ENCODE assay signal across 8 mouse cellular contexts in genomic region chr4:152088556-152089120, GRCm38 (mm10). TPM values are rescaled to one million over a fixed set of nuclear protein-coding genes. Genes with fewer than 3 reads are reported as not detected.
DNase-seq lines count a peak whose midpoint lies in the region; ATAC-seq and TF ChIP-seq lines count a peak whose summit lies in the region.

No protein-coding gene starts in this region.

- no peak for DNase-seq in heart, embryonic 10.5 days (ENCODE audit: low spot score)
- DNase-seq in layer of hippocampus, adult 2 months (ENCODE audit: low spot score in 2 of 2), result peak; percentile 90 to 92
- DNase-seq in gastrocnemius, postnatal 14 days, result no peak
- no peak for DNase-seq in cerebellum, adult 2 months

- no peaks in the 10 kb centered on the region for H3K9me3 ChIP-seq in heart, embryonic 10.5 days
- H3K9me3 ChIP-seq in heart, embryonic 11.5 days (replicated peaks; ENCODE audit: control insufficient read depth, low read length), result no peaks in the 10 kb centered on the region
- H3K9me3 ChIP-seq in embryonic facial prominence, embryonic 13.5 days, result no peaks in the 10 kb centered on the region
- no peaks in the 10 kb centered on the region for H3K9me3 ChIP-seq in midbrain, embryonic 13.5 days

- H3K4me3 ChIP-seq in heart, embryonic 10.5 days, result 0 out of 2 replicates have a peak overlapping the region, but pooled peaks have one; percentile 3
- no peak overlapping the region; the same call in 1 of the 2 replicates for H3K4me3 ChIP-seq in heart, embryonic 11.5 days (ENCODE audit: low read depth, low read length)
- H3K4me3 ChIP-seq in embryonic facial prominence, embryonic 13.5 days, result peak overlapping the region; percentile 88
- peak overlapping the region; percentile 88 for H3K4me3 ChIP-seq in layer of hippocampus, adult 2 months
- no peak overlapping the region for H3K4me3 ChIP-seq in midbrain, embryonic 13.5 days (replicated peaks)
- no peak overlapping the region for H3K4me3 ChIP-seq in cerebellum, adult 2 months (replicated peaks; ENCODE audit: insufficient read depth, low read depth, low read length)

- 0 out of 2 replicates have a peak, but pooled peaks cover 2% of the 10 kb centered on the region for H3K36me3 ChIP-seq in heart, embryonic 10.5 days
- no peaks in the 10 kb centered on the region for H3K36me3 ChIP-seq in heart, embryonic 11.5 days (ENCODE audit: control insufficient read depth, insufficient read depth, low read length)
- peaks cover 23% of the 10 kb centered on the region; the same call in 1 of the 2 replicates for H3K36me3 ChIP-seq in embryonic facial prominence, embryonic 13.5 days
- no peaks in the 10 kb centered on the region for H3K36me3 ChIP-seq in midbrain, embryonic 13.5 days

- WGBS in heart, embryonic 10.5 days, result 60% methylated on average over 8 of the region's 8 CpGs
- WGBS in heart, embryonic 11.5 days (ENCODE audit: insufficient replicate concordance), result 57% methylated on average over 8 of the region's 8 CpGs
- WGBS in embryonic facial prominence, embryonic 13.5 days, result 47% methylated on average over 8 of the region's 8 CpGs
- WGBS in midbrain, embryonic 13.5 days, result 40% methylated on average over 8 of the region's 8 CpGs
- 29% methylated on average over 8 of the region's 8 CpGs for WGBS in cerebellum, adult 2 months

- intact Hi-C loops in gastrocnemius, postnatal 14 days (cut with DNase I; ENCODE audit: low total_unique reads), result no loop called here

- TF ChIP-seq CTCF in layer of hippocampus, adult 2 months (conservative IDR thresholded peaks at IDR 0.05), result no peak
- TF ChIP-seq CTCF in cerebellum, adult 2 months (IDR thresholded peaks at IDR 0.05; ENCODE audit: borderline replicate concordance, insufficient read depth, low read depth, low read length), result no peak

- H3K27me3 ChIP-seq in heart, embryonic 10.5 days (ENCODE audit: insufficient read depth, poor library complexity, severe bottlenecking), result peaks cover 33% of the 10 kb centered on the region
- peaks cover 3% of the 10 kb centered on the region; the same call in 1 of the 2 replicates for H3K27me3 ChIP-seq in heart, embryonic 11.5 days (ENCODE audit: control insufficient read depth, insufficient read depth, low read length)
- H3K27me3 ChIP-seq in embryonic facial prominence, embryonic 13.5 days, result no peaks in the 10 kb centered on the region
- H3K27me3 ChIP-seq in midbrain, embryonic 13.5 days, result peaks cover 9% of the 10 kb centered on the region; the same call in 1 of the 2 replicates
- H3K27me3 ChIP-seq in cerebellum, adult 2 months (ENCODE audit: control insufficient read depth, insufficient read depth, low read length), result no peaks in the 10 kb centered on the region; the same call in 1 of the 2 replicates

- ATAC-seq in heart, embryonic 11.5 days (replicated peaks; ENCODE audit: insufficient number of reproducible peaks, low FRiP score, low TSS enrichment), result no peak
- ATAC-seq in embryonic facial prominence, embryonic 13.5 days (ENCODE audit: insufficient number of reproducible peaks, insufficient read depth, low FRiP score, low TSS enrichment, low read depth), result no peak
- ATAC-seq in midbrain, embryonic 13.5 days, result no peak
- no peak for ATAC-seq in CD4-positive, CD25-positive, alpha-beta regulatory T cell, adult 4 months

- no peak overlapping the region for H3K9ac ChIP-seq in heart, embryonic 11.5 days (ENCODE audit: low read depth, low read length)
- H3K9ac ChIP-seq in embryonic facial prominence, embryonic 13.5 days, result peak overlapping the region; percentile 92; the same call in 1 of the 2 replicates
- H3K9ac ChIP-seq in midbrain, embryonic 13.5 days (replicated peaks), result no peak overlapping the region

- TF ChIP-seq POLR2A in cerebellum, adult 2 months (IDR thresholded peaks at IDR 0.05; ENCODE audit: borderline replicate concordance, insufficient read depth, low read length), result no peak

- no peak overlapping the region for H3K27ac ChIP-seq in heart, embryonic 10.5 days
- H3K27ac ChIP-seq in heart, embryonic 11.5 days (ENCODE audit: low read depth, low read length), result no peak overlapping the region
- H3K27ac ChIP-seq in embryonic facial prominence, embryonic 13.5 days, result peak overlapping the region; percentile 45; the same call in 1 of the 2 replicates
- H3K27ac ChIP-seq in layer of hippocampus, adult 2 months, result peak overlapping the region; percentile 98
- no peak overlapping the region for H3K27ac ChIP-seq in midbrain, embryonic 13.5 days
- H3K27ac ChIP-seq in cerebellum, adult 2 months (ENCODE audit: insufficient read depth, low read length), result no peak overlapping the region

- no peak overlapping the region; the same call in 1 of the 2 replicates for H3K4me2 ChIP-seq in heart, embryonic 11.5 days
- H3K4me2 ChIP-seq in embryonic facial prominence, embryonic 13.5 days, result peak overlapping the region; percentile 88
- peak overlapping the region; percentile 81 for H3K4me2 ChIP-seq in midbrain, embryonic 13.5 days (replicated peaks)

- H3K4me1 ChIP-seq in heart, embryonic 10.5 days, result peaks cover 39% of the 10 kb centered on the region
- H3K4me1 ChIP-seq in heart, embryonic 11.5 days (ENCODE audit: control insufficient read depth, insufficient read depth, low read length), result peaks cover 18% of the 10 kb centered on the region
- H3K4me1 ChIP-seq in embryonic facial prominence, embryonic 13.5 days, result peaks cover 41% of the 10 kb centered on the region
- peaks cover 29% of the 10 kb centered on the region for H3K4me1 ChIP-seq in midbrain, embryonic 13.5 days (replicated peaks)
- no peaks in the 10 kb centered on the region; the same call in 1 of the 2 replicates for H3K4me1 ChIP-seq in cerebellum, adult 2 months (ENCODE audit: control insufficient read depth, insufficient read depth, low read length)

RNA-seq across cellular contexts. Expression of gene Plekhg5, which starts 16.3 kb away (rescaled TPM):
- polyA plus RNA-seq in heart, embryonic 10.5 days (2016; fragmentation: Nextera tagmentation; extraction: Ambion mirVana), result 10.1 and 10.2 TPM in 2 replicates
- polyA plus RNA-seq in heart, embryonic 11.5 days (2014; fragmentation: Nextera tagmentation; extraction: Ambion mirVana), result 6.6 and 7.0 TPM in 2 replicates
- polyA plus RNA-seq in embryonic facial prominence, embryonic 13.5 days (2015; fragmentation: Nextera tagmentation; extraction: Ambion mirVana), result 19.5 and 22.2 TPM in 2 replicates
- 100 to 1,000 TPM; 163 to 164 TPM for total RNA-seq in layer of hippocampus, adult 2 months (2021)
- polyA plus RNA-seq in midbrain, embryonic 13.5 days (2015; fragmentation: Nextera tagmentation; extraction: Ambion mirVana), result 8.4 and 8.5 TPM in 2 replicates
- 10 to 100 TPM; 11.2 to 17.1 TPM for total RNA-seq in gastrocnemius, postnatal 14 days (2021)
- polyA plus RNA-seq in cerebellum, adult 2 months (2012; rRNA removed), result 11.1 and 11.8 TPM in 2 replicates
- 1 to 10 TPM; 1.7 to 2.4 TPM for polyA plus RNA-seq in CD4-positive, CD25-positive, alpha-beta regulatory T cell, adult 4 months (2017; shearing (Covaris generic))

RNA-seq across cellular contexts. Expression of gene Tnfrsf25, which starts 27.1 kb away (rescaled TPM):
- polyA plus RNA-seq in heart, embryonic 10.5 days (2016; fragmentation: Nextera tagmentation; extraction: Ambion mirVana), result 0.90 and 1.3 TPM in 2 replicates
- 0.27 and 0.58 TPM in 2 replicates for polyA plus RNA-seq in heart, embryonic 11.5 days (2014; fragmentation: Nextera tagmentation; extraction: Ambion mirVana)
- polyA plus RNA-seq in embryonic facial prominence, embryonic 13.5 days (2015; fragmentation: Nextera tagmentation; extraction: Ambion mirVana), result 1.1 and 1.5 TPM in 2 replicates
- 10 to 100 TPM; 22.7 to 48.4 TPM for total RNA-seq in layer of hippocampus, adult 2 months (2021)
- 0.87 and 0.97 TPM in 2 replicates for polyA plus RNA-seq in midbrain, embryonic 13.5 days (2015; fragmentation: Nextera tagmentation; extraction: Ambion mirVana)
- total RNA-seq in gastrocnemius, postnatal 14 days (2021), result 1 to 10 TPM in 1 of 2 experiments, under 1 TPM in 1; 0.74 to 1.1 TPM
- 1.2 and 1.4 TPM in 2 replicates for polyA plus RNA-seq in cerebellum, adult 2 months (2012; rRNA removed)
- 100 to 1,000 TPM; 125 to 170 TPM for polyA plus RNA-seq in CD4-positive, CD25-positive, alpha-beta regulatory T cell, adult 4 months (2017; shearing (Covaris generic))

RNA-seq across cellular contexts. Expression of gene Nol9, which starts 49.5 kb away (rescaled TPM):
- polyA plus RNA-seq in heart, embryonic 10.5 days (2016; fragmentation: Nextera tagmentation; extraction: Ambion mirVana), result 26.5 and 36.9 TPM in 2 replicates
- polyA plus RNA-seq in heart, embryonic 11.5 days (2014; fragmentation: Nextera tagmentation; extraction: Ambion mirVana), result 18.0 and 19.0 TPM in 2 replicates
- 34.4 and 34.8 TPM in 2 replicates for polyA plus RNA-seq in embryonic facial prominence, embryonic 13.5 days (2015; fragmentation: Nextera tagmentation; extraction: Ambion mirVana)
- 10 to 100 TPM; 19.9 to 21.0 TPM for total RNA-seq in layer of hippocampus, adult 2 months (2021)
- polyA plus RNA-seq in midbrain, embryonic 13.5 days (2015; fragmentation: Nextera tagmentation; extraction: Ambion mirVana), result 24.3 and 26.0 TPM in 2 replicates
- total RNA-seq in gastrocnemius, postnatal 14 days (2021), result 1 to 10 TPM; 7.7 to 9.1 TPM
- 15.1 and 16.5 TPM in 2 replicates for polyA plus RNA-seq in cerebellum, adult 2 months (2012; rRNA removed)
- polyA plus RNA-seq in CD4-positive, CD25-positive, alpha-beta regulatory T cell, adult 4 months (2017; shearing (Covaris generic)), result 10 to 100 TPM; 11.3 to 14.9 TPM

RNA-seq across cellular contexts. Expression of gene Tas1r1, which starts 50.3 kb away (rescaled TPM):
- 0.11 and 0.19 TPM in 2 replicates for polyA plus RNA-seq in heart, embryonic 10.5 days (2016; fragmentation: Nextera tagmentation; extraction: Ambion mirVana)
- polyA plus RNA-seq in heart, embryonic 11.5 days (2014; fragmentation: Nextera tagmentation; extraction: Ambion mirVana), result 0.14 and 0.16 TPM in 2 replicates
- 0.55 and 0.59 TPM in 2 replicates for polyA plus RNA-seq in embryonic facial prominence, embryonic 13.5 days (2015; fragmentation: Nextera tagmentation; extraction: Ambion mirVana)
- under 1 TPM; 0.69 to 0.76 TPM for total RNA-seq in layer of hippocampus, adult 2 months (2021)
- polyA plus RNA-seq in midbrain, embryonic 13.5 days (2015; fragmentation: Nextera tagmentation; extraction: Ambion mirVana), result 0.86 and 1.4 TPM in 2 replicates
- 1 to 10 TPM in 1 of 2 experiments, under 1 TPM in 1; 0.80 to 1.3 TPM for total RNA-seq in gastrocnemius, postnatal 14 days (2021)
- 0.10 and 0.27 TPM in 2 replicates for polyA plus RNA-seq in cerebellum, adult 2 months (2012; rRNA removed)
- polyA plus RNA-seq in CD4-positive, CD25-positive, alpha-beta regulatory T cell, adult 4 months (2017; shearing (Covaris generic)), result not detected

Comparison
In these comparisons a context has a peak if more than half of its experiments do, and no peak if none do; other contexts are left out.
1. H3K4me3 ChIP-seq: peak in heart, embryonic 10.5 days (single experiment), embryonic facial prominence, embryonic 13.5 days (single experiment) and layer of hippocampus, adult 2 months (single experiment); none in heart, embryonic 11.5 days (single experiment), midbrain, embryonic 13.5 days (single experiment) and cerebellum, adult 2 months (single experiment).
2. DNase-seq: peak in layer of hippocampus, adult 2 months (2 of 2); none in heart, embryonic 10.5 days (single experiment), gastrocnemius, postnatal 14 days (single experiment) and cerebellum, adult 2 months (0 of 2).
3. H3K27ac ChIP-seq: peak in embryonic facial prominence, embryonic 13.5 days (single experiment) and layer of hippocampus, adult 2 months (single experiment); none in heart, embryonic 10.5 days (single experiment), heart, embryonic 11.5 days (single experiment), midbrain, embryonic 13.5 days (single experiment) and cerebellum, adult 2 months (single experiment).
4. RNA of gene Tnfrsf25, which starts 27.1 kb away (polyA plus RNA-seq): 125 to 170 TPM in CD4-positive, CD25-positive, alpha-beta regulatory T cell, adult 4 months; 1.2 to 1.4 TPM in cerebellum, adult 2 months, 1.1 to 1.5 TPM in embryonic facial prominence, embryonic 13.5 days, 0.90 to 1.3 TPM in heart, embryonic 10.5 days, 0.87 to 0.97 TPM in midbrain, embryonic 13.5 days and 0.27 to 0.58 TPM in heart, embryonic 11.5 days; every median in the first group is over 10 times any median in the second.